Mouse (Mus musculus) T-cell, adult 2 months (primary cell): Measurements from ENCODE around the gene Saxo2.

Source experiments
- DNase-seq: peaks from one replicate; pipeline ENCODE4 v3.0.0; 2022; ENCODE audit warnings: low spot score

Saxo2 gene

DNA sequence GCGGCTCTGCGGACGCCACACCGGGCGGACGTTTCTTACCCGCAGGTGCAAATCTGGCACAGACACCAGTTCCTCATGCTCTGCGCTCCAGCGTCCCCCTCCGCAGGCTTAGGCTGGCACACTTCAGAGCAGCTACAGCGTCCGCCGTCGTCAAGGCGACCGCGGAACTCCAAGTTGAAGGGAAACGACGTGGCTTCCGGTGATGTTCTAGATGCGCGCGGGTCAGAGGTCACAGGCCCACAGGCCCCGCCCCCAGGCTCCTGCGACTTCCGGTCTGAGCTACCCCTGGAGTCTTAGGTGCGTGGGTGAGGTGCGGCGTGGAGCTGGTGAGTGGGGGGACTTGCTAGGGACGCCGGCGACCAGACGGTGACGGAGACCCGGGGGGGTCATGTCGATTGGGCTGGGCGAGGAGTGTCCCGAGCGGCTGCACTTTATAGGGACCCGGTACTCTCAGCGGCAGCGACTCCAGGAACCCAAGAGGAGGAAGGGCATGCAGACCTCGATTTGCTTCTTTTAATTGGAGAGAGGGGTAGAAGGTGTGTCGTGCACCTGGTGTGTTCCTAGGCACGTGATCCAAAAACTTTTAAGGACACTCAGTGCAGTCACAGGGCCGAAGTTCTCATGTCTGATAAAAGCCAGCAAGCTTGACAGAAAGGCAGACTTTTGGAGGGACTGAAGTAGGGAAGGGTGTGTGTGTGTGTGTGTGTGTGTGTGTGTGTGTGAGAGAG, at the start of gene Saxo2, which contains the start of gene Efl1:
Gene Saxo2, minus strand, starts transcription at position 176 of the 728 bp plus-strand sequence.
Gene Efl1, plus strand, starts transcription at position 262 of the 728 bp plus-strand sequence.
- peak; percentile 97 for DNase-seq

DNA sequence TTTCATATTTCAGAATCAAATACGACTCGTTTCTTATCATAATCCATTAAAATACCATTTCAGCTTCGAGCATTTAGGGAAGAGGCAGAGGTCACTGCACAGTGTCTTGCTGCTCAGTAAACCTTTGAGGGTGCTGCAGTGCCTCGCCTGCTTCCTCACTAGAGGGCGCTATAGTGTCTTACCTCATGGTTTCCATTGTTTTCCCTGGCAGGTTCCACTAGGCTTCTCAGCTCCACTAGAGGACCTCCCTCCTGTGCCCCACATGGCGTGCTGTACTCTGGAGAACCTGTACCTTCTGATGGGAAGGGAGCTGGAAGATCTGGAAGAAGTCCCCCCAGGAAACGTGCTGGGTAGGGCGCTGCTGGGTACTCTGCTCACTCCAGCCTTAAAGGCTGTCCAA, 49.3 kb upstream of the Saxo2 start:
- peak; percentile 10 for DNase-seq

DNA sequence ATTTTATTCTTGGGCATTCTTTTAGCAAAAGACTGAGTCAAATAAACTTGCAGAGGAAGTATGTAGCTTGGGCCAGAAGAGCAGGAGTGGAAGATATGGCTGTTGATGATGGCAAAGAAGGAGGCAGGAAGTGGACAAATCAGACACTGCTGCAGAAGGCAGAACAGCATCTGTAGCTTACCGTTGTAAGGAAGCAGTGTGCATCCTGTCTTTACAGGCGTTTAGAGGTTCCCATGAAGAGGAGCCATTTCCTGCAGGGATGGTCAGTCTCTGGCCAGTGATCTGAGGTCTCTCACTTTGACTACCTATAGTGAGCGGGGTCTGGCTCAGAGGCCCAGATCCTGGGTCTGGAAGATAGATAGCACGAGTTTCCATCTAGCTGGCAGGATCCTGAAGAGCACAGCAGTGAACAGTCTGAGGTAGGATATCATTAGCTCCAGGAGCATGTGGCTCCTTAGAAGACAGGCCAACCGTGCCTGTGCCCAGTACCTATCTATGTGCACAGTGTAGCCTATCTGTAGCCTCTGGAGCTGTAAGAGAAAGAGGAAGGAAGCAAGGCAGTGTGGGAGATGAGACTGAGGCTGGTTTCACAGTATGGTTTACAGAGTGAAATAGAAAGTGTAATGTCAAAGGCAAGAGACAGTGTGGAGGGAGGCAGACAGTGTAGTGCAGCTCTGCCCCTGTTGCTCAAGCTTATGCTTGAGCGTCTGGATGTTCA, 42.9 kb upstream of the Saxo2 start:
- DNase-seq, result no peak

DNA sequence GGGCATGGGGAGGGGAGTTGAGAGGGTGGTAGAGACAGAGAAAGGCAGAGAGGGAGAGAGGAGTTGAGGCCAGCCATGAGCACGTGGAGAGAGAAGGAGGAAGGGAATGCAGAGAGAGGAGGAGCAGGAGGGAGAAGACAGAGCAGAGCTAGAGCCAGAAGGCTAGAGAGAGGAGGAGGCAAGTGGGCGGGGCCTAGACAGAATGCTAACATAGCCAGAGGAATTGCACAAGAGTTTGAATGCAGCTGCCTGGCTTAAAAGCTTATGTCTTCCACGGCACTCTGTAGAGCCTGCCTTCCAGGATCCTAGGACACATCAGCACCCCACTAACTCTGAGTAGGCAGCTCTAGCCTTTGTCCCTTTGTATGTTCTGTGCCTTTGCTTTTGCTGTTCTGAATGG, 40.4 kb upstream of the Saxo2 start:
- no peak for DNase-seq

DNA sequence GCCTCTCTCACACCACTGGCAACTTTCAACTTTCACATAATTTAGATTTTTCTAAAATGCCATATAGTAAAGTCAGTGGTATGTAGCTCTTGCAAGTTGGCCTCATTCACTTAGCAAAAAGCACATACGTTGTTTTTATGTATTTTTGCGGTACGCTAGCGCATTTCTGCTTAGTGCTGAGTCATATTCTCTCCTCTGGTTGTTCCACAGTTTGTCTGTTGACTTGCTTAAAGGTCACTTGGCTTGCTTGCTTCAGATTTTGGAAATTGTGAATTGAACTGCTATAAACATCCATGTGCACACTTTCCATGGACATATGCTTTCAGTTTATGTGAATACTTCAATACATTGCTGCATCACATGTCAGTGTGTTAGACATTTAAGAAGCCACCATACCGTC, 31.6 kb upstream of the Saxo2 start:
- DNase-seq, result no peak

DNA sequence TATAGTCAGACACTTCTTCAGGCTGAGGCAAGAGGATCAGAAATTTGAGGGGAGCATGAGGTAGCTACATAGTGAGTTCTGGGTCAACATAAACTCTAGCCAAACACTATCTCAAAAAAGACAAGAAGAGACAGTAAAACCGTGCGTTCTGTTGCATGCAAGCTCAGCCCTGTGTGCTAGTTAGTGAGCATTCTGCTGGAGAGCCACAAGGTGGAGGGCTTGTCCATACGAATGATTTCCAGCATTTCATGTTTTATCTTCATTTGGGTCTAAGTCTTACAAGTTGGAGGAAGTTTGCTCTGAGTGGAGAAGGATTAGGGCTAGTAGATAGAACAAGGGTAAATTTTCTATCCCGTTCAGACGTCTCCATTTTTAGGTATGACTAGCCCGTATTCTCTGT, 28.5 kb upstream of the Saxo2 start:
- no peak for DNase-seq

DNA sequence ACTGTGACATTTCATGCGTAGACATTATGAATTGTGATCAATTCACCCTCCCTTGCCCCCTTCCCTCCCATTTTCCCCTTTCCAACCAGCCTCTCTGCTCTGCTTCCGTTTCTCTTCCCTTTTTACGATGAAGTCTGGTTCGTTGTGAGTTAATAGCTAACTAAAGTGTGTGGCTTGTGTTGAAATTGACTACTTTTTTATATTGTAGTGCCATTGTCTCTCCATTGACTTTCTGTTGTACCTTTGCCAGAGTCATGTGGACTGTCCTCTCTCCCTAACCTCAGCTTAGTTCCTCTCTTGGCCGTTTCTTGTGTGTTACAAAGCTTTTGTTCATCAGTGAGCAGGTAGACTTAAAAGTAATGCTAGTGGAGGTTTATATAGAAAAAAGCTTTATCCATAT, 27.7 kb upstream of the Saxo2 start:
- no peak for DNase-seq

DNA sequence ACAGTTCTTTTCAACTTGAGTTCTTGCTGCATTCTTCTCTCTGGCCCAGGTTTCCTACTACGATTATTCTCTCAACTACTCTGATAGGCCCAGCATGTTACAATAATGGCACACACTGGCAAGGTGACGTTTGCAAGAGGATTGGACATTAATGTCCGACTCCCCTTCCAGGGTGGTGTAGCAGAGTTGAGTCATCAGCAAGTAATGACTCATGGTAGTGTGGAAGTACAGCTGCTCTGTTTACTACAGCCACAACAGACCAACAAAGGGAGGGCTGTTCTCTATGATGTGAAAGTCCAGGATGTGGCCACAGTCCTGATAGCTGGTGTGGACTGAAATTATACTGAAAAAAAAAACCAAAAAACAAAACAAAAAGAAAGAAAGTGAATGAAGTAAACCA, 16.3 kb upstream of the Saxo2 start:
- no peak for DNase-seq

DNA sequence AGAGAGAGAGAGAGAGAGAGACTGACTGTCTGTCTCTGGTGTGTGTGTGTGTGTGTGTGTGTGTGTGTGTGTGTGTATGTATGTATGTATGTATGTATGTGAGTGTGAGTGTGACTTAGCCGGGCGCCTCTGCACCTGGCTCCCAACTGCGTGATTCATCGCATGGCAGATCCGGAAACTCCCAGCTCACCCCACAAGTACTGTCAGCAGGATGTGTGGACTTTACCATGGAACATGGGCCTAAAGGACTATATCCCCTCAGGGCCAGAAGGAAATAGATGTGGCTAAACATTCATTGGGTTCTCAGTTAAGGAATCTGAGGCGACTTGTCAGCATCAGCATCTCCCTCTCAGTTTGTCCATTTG, 735 bp upstream of the Saxo2 start:
- peak; percentile 40 for DNase-seq

DNA sequence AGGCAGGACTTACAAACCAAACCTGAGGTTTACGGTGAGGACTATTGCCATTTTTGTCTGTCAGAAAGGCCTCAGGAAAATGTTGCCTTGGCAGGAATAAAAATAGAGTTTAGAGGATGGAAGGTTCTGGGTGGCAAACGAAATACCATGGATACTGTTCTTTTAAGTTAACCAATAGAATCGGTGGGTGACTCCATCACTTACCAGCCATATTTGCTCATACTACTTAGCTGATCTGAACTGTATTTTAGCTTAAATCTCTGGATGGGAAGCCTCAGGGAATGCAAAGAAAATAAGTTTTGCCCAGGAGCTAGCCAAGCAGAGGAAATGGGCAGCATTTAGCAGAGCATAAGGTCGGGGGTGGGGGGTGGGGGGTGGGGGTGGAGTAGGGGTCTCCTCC, 419 bp downstream of the Saxo2 start:
- no peak for DNase-seq

DNA sequence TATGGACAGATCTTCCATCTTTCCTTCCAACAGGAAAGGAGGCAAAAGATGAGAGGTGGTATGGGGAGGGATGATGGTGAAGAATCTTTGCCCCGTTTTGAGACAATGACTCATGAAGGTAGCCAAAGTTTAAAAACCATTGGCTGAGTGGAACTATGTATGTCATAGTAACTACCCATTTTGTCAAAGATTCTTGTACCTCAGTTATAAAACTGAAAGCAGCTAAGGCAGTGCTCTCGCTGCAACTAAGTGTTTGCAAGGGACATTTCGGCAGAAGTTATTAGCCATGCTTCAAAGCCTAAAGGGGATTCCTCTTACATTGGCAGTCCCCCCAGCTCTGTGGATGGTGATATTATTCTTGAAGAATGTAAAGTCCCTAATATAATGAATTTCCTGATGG, 1.1 kb downstream of the Saxo2 start:
- no peak for DNase-seq

DNA sequence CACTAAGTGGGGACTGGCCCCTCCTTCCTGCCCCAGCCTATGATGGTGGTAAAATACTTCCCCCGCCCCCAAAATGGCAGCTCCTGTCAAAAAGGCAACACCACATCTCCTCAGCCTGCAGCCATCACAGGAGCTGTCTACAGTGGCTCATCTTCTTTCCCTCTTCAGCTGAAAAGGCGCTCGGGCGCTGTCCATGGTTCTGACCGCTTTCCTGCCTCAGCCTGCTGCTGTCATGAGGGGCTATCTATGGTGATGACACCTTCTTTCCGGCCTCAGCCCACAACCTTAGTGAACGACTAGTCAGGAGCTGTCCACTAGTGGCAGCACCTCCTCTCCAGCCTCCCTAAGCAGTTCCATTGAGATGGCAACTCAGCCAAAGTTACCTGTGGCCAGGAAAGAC, 23.0 kb downstream of the Saxo2 start:
- no peak for DNase-seq

DNA sequence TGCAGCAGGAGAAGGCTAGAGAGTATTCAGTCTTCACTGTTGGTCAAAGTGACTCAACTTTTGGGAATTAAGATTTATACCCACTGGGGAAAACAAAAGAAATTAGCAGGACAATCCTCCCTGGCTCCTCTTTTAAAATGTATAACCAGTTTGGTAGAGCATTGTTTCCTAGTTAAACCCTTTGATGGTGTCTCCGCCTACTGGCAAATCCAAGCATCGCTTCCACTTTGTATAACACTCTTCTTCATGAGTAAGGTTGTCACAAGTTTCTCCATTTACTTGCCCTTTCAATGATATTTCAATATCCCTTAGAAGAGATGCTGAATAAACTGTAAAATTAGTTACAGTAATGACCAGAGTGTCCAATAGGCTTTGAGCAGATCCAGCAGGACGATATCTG, 38.7 kb downstream of the Saxo2 start:
- no peak for DNase-seq

DNA sequence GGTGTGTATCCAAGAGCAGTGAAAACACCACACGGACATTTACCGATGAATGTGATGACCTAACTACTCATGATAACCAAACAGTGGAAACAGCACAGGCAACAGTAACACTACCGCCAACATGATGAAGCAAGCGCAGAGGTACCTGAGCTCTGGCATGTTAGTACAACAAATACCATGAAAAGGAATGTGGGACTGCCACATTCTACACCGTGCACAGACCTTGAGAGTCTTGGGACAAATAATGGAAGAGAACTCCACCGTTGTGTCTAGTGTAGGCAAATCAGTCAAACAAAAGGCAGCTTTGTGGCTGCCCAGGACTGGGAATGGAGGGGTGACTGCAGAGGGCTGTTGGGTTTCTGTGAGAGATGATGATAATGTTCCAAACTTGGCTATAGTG, 42.9 kb downstream of the Saxo2 start:
- DNase-seq, result no peak

DNA sequence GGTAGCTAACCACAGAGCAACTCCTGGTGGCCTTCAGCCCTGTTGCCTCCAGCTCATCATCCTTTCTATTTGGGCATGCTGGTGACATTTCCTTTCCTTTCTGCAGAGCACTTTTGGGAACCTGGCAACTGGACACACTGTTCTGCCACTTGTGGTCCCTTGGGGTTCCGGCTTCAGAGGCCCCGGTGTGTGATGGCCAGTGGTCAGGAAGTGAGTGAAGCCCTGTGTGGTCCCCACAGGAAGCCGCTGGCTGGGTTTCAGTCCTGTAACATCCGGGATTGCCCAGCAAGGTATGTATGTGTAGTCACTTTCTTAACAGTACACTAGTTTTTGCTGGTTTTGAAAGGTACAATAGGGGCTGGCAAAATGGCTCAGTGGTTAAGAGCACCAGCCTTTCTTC, 46.3 kb downstream of the Saxo2 start:
- DNase-seq, result no peak

DNA sequence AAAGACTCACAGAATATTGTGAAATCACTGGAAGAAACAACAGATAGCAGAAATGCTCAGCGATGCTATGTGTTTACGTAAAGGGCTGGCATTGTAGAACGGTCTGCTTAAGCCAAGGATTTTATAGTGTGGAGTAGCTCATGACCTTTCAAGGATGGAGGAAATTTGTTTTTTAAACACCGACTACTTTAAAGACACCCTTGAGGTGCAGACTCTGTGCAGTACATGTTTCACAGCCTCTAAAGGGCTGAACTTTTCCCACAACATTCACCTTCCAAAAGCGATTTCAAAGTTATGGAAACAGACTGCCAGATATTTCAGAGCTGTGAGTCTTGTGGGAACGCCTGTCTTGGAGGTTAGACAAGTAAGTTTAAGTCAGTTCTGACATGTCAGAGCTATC, 57.4 kb downstream of the Saxo2 start:
- no peak for DNase-seq
